Mouse (Mus musculus): ENCODE measurements around the gene Rnf216. TPM values are rescaled to one million over a fixed set of nuclear protein-coding genes. Genes with fewer than 3 reads are reported as not detected.
A peak's percentile ranks its signal among the peaks of the same experiment; 100 is the strongest.

The Rnf216 gene
- total RNA-seq, 2 experiments from 2014 or later, result 42.4 to 44.5 TPM

DNA sequence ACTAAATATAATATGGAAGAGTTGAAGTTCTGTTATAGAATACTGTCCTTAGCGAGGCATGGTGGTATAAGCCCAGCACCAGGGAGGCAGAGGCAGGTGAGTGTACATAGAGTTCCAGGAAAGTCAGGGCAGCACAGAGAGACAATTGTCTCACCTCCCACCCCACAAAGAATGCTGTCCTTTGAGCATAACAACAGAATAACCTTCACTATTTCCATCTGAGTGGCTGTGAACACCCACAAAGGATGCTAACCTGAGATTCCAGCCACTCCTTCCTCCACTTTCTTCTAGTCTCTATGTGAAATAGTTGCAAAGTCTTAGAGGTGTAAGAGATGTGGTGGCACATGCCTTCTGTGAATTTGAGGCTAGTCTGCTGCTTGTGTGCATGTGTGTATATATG is 89.8 kb downstream of the Rnf216 start:
- DNase-seq (ENCODE audit: low spot score in 2 of 2), result no peak

DNA sequence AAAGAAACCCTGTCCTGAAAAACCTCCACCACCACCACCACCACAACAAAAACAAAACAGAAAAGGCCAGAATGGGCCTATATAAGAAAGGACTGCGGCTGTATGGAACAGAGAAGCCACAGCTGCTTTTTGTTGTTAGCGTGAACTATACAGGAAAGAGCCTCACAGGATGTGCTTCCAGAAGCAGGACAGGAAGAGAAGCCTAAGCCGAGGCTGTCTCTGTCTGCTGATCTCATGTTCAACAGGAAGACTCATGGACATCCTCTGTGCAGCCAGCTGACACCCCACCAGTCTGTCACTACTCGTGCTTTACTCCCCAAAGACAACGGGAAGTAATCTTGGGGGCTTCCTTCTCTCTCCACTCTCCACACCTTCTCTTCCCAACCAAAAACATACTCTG is 95.4 kb downstream of the Rnf216 start:
- DNase-seq (ENCODE audit: low spot score in 2 of 2), result no peak

DNA sequence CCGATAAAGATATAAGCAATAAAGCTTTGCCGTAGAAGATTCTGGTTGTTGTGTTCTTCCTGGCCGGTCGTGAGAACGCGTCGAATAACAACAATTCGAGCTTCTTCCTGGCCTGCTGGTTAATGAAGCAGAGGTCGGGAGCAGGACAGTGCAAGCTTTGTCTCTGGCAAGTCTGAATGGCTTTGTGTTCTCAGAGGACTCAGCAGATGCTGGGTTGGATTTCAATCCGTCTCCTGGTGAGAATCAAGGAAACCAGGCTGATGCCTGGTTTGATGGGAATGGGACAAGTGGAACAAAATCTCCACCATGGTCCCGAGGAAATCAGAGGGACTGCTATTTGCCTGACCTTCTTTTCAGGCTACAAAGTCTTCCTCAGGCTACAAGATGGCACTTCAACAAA is 103.4 kb downstream of the Rnf216 start:
- DNase-seq (ENCODE audit: low spot score in 2 of 2), result no peak

DNA sequence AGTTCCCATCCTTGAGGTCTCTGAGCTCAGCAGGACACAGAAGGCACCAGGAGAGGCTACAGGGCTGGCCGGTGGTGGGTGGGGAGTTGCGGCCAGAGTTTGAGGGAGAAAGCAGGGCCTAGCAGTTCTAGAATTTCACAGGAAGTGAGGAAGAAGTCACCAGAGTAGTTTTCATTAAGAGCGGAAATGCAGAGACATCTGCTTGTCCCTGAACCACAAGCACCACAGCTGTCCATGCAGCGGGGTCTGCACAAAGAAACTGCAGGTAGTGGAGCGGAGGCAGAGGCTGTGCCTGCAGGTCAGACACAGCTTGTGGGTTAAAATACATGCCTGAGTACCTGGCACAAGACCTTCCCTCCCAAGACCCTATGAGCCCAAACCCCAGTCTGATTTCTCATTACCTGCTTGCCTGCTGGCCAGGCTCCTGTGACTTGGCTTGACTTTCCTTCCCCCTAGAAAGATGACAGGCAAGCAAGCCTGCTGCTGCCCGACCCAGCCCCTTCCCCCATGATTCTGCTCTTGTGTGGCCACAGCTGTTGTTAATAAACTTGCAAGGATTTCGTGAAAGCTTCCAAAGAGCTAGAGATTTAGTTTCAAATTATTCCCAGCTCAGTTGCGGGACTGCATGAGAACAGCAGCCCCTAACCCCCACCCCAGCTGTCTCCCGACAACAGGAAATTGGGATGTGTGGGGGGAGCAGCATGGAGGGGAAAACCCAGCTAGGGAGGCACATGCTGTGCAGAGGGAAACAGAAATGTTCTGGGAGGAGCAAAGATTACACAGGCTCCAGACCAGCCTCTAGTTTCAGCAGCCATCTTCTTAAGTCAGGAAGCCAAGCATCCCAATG is 111.9 kb downstream of the Rnf216 start:
- peak; percentile 43 to 57 for DNase-seq (ENCODE audit: low spot score in 2 of 2)

DNA sequence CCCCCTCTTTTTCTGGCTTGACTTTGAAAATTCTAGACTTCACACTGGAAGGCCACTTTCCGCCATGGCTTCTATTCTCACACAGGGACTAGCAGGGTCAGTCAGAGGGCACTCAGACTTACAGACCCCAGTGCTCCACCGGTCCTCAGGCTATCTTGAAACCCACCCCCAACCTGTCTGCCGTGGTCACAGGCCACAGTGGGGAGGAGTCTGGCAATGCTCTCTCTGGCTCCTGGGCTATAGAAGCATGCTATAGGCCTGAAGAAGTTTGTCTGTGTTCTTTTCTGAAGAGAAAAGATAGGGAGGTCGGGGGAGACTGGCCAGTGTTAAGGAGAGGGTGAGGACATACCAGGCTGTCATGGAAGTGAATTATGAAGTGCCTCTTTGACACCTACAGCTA is 112.7 kb downstream of the Rnf216 start:
- no peak for DNase-seq (ENCODE audit: low spot score in 2 of 2)

DNA sequence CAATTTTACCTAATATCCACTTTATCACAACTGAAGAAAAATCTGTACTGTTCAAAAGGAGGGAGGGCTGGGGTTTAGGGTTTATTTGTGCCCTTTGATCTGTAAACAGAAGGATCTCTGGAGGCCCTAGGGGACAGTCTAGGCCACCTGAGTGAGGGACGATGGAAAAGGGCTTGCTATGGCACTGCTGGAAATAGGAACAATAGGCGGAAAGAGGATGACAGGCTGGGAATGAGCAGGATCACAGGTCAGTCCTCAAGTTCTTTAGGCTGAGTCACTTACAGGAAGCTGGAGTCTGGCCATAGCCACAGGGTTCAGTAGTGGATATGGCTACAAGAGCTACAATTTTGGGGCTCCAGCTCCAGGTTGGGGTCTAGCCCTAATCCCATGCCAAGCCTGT is 114.6 kb downstream of the Rnf216 start:
- DNase-seq (ENCODE audit: low spot score in 2 of 2), result no peak

DNA sequence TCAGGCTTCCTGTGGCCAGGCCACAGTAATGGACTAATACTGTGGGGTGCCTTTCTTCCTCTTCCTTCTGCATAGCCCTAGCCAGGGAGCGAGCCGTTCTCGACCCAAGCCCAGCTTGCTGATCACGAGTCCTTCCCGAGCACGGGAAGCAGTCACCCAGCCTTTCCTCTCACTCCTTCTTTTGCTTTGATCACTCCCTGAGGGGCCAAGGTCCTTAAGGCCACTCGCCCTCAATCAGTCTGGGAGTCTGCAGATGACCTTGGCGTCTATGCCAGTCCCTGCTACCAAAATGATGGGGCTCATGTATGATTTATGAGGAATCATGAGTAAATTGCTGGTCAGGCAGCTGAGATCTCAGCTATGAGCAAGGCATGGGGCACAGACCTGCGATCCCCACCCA is 115.3 kb downstream of the Rnf216 start:
- DNase-seq (ENCODE audit: low spot score in 2 of 2), result no peak

DNA sequence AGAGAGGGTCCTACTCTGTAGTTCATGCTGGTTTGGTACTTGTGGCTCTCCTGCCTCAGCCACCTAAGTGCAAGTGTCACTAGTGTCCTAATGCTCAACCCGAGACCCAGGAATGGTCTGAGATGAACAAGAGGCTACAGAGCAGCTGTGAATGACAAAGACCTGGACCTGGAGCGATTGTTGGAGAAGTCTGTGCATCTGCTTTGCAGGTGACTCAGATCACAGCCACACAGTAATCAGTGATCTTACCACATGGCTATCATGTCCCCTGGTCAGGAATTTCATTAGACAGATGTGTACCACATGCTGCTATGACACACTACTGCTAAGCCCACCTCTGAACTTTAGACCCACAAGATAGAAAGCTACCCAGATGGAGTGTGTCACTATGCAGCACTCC is 118.0 kb downstream of the Rnf216 start:
- DNase-seq (ENCODE audit: low spot score in 2 of 2), result no peak

DNA sequence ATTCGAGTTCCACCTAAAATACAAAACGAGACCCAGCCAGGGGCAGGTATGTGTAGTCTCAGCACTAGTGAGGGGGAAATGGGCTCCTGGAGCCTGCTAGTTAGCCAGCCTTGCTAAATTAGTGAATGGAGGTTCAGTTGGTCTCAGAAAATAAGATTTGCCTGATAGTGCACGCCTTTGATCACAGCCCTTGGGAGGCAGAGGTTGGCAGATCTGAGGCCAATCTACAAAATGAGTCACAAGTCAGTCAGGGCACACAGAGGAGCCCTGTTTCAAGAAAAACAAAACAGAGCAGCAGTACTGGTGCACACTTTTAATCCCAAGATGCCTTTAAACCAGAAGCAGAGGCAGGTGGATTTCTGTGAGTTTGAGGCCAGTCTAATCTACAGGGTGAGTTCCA is 123.6 kb downstream of the Rnf216 start:
- no peak for DNase-seq (ENCODE audit: low spot score in 2 of 2)

DNA sequence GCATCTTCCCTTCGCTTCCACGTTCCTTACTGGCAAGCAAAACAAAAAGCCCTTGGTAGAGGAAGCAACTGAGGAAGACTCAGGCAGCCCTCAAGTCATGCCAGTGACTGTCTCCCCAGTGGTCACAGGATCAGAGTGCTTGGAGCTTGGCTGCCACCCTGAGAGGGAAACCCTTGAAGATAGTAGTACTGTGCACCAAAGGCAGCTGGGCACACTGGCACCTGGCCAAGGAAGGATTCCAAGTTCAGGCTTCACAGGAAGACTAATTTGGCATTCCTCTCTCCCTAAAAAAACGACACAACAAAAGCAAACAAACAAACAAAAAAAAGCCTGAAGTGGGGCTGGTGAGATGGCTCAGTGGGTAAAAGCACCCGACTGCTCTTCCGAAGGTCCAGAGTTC is 124.3 kb downstream of the Rnf216 start:
- peak; percentile 69 to 74 for DNase-seq (ENCODE audit: low spot score in 2 of 2)

DNA sequence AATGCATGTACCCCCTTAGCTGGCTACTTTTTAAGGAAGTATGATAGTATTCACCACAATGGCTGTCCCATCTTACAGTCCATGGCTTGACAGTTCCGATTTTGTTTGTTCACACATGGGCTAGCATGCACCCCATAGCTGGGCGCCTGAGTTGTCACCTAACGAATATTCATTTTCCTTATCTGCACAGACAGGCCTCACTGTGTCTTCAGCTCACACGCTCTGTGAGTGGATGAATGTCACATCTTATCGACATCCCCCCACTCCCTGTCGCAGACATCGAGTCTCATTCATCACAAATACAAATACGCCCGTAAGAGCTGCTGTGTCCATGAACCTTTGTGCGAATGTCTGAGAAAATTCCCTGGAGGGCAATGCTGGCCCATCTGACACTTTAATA is 128.5 kb downstream of the Rnf216 start:
- no peak for DNase-seq (ENCODE audit: low spot score in 2 of 2)

DNA sequence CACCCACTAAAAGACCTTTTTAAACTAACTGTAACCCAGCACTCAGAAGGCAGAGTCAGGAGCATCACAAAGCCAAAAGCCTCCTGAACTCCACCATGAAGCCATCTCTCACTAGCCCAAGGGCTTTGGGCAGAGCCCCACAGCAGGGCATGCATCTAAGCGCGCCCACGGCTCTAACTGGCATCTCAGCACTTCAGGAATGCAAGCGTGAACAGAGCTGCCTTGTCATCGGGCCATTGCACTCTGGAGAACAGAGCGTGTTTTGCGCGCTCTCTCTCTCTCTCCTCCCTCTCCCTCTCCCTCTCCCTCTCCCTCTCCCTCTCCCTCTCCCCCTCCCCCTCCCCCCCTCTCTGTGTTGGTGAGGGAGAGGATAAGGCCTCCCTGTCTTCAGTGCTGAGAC is 129.6 kb downstream of the Rnf216 start:
- no peak for DNase-seq (ENCODE audit: low spot score in 2 of 2)

DNA sequence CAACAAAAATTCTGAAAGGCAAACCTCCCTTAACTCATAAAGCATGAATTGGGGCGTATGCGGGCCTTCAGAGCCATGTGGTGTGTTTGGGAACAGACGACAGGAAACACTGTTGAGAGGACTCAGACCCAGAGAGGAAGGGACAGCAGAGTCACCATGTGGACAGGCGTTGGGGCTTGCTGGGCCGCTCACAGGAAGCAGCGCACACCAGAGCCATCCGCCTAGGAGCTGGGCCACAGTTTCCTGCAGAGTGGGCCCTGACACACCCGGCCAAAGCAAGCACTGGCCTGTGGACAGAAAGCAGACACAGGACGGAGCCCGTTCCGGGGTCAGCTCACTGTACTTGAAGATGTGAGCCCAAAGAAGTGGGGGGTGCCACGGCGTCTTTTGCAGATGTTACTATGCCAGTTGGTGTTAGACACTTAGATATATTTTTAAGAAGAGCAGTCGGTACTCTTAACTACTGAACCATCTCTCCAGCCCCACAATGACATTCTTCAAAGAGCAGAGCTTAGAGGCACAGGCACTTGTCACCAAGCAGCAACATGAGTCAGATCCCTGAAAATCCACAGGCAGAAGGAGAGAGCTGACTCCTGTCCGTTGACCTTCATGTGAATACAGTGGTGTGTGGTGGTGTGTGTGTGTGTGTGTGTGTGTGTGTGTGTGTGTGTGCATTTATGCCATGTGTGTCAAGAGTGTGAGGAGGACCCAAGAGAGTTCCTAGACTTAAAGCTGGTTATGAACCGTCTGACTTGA is 130.6 kb downstream of the Rnf216 start:
- no peak for DNase-seq (ENCODE audit: low spot score in 2 of 2)

DNA sequence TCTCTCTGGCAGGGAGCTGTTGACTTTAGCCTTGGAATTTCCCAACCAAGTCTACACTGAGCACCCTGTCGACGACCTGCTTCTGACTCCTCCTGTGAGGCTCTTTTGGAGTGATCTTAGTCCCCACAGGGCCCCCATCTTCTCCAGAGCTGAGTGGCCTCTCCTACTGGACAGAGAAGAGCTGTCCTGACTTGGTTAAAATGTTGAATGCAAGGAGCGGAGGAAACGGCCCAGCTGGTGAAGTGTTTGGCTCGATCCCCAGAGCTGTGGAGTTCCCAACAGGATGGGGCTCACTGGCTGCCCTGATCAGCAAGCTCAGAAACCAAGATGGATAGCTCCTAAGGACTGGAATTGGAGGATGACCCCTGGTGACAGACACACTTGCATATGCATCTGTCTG is 136.3 kb downstream of the Rnf216 start:
- DNase-seq (ENCODE audit: low spot score in 2 of 2), result no peak

DNA sequence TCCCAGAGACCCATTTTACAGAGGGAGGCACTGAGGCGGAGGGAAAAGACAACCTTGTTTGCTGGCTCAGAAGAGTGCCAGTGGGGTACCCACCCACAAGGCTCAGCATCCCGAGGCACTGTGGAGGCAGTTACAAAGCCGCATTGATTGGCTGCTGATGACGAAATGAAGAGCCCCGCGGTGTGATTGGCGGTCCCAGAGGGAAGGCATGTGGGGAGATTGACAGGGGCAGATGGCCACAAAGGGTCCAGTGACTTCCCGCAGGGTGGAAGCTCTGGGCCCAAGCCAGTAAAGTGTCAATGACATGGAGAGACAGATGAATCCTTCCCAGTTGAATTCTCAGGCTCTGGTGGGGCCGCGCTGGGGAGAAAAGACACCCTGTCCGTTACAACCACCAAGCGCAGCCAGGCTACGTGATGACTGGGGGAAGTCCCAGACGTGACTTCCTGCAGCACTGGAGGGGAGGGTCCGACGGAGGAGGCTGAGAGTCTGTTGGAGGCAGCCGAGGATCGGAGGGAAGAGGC is 138.1 kb downstream of the Rnf216 start:
- peak; percentile 72 to 78 for DNase-seq (ENCODE audit: low spot score in 2 of 2)

DNA sequence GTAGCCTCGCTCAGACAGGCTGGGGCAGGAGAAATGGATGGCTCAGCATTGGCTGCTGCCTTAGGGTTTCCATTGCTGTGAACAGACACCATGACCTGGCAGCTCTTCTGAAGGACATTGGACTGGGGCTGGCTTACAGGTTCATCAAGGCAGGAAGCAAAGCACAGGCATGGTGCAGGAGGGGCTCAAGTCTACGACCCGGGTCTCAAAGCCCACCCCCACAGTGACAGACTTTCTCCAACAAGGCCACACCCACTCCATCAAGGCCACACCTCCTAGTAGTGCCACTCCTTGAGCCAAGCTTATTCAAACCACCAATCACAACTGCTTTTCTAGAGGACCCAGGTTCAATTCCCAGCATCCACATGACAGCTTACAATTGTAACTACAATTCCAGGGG is 138.8 kb downstream of the Rnf216 start:
- no peak for DNase-seq (ENCODE audit: low spot score in 2 of 2)

DNA sequence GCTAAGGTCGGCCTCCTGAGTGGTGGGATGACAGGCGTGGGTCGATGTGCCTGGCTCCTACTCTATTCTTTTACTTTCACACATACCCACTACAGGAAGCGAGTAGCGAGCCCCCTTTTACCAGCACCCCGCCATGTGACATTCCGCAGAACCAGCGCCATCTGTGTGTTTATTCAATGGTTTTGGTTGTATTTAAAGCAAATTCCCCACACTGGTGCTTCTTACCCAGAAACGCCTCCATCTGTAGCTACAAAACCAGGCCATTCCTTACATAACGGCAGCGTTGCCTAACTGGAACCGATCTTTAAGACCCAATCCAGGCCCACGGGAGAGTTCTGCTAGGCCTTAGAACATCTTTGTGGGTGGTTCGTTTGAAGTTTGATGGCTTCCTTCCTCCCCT is 144.4 kb downstream of the Rnf216 start:
- no peak for DNase-seq (ENCODE audit: low spot score in 2 of 2)

DNA sequence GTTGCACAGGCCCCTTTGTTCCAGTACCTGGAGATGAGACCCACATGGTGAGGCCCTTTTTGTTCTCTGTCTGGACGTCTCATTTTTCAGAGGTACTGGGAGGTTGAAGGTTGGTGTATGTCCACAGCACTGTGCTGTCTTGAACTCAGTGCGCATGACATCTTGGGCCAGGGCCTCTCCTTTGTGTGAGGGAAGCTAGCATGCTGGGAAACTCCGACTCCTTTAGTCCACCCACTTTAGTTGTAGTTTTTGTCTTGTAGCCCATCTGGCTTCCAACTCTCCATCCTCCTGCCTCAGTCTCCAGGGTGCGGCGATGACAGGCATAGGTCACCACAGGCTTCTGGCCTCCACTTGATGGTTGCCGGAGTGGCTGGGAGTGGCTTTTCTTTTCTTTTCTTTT is 148.1 kb downstream of the Rnf216 start:
- DNase-seq (ENCODE audit: low spot score in 2 of 2), result no peak

DNA sequence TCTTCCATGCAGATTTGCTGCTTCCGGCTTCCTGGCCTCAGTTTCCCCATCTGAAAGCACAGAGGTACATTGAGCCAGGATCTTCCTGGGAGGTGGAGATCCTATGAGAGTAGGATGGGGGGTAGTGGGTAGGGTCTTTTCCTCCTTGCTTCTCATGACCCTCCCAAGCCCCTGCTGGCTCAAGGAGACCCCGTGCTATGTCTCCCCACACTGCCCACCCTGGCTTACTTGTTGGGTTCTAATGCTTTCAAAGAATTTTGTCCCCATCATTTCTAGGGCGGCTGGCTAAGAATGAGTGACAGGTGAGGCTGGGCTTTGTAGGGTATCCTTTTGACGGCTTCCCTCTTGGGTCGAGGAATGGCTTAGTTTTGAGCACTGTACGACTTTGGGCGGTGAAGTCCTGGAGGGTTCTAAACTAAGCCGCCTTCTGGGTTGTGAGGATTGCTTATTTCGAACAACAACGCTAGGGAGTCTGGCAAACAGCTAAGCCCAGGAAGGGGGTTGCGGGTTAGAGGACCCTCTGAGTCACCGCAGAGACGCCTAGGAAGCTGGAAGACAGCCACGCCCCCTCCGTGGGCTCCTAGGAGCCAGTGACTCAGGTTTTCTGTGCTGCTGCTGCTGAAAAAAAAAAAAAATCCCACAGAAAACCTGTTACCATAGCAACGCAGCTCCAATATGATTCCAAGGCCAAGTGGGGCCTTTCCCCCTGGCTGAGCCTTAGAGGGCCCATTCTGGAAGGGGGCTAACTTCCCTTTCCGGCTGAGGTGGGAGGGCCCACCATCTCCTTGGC is 148.9 kb downstream of the Rnf216 start:
- peak; percentile 41 to 56 for DNase-seq (ENCODE audit: low spot score in 2 of 2)

DNA sequence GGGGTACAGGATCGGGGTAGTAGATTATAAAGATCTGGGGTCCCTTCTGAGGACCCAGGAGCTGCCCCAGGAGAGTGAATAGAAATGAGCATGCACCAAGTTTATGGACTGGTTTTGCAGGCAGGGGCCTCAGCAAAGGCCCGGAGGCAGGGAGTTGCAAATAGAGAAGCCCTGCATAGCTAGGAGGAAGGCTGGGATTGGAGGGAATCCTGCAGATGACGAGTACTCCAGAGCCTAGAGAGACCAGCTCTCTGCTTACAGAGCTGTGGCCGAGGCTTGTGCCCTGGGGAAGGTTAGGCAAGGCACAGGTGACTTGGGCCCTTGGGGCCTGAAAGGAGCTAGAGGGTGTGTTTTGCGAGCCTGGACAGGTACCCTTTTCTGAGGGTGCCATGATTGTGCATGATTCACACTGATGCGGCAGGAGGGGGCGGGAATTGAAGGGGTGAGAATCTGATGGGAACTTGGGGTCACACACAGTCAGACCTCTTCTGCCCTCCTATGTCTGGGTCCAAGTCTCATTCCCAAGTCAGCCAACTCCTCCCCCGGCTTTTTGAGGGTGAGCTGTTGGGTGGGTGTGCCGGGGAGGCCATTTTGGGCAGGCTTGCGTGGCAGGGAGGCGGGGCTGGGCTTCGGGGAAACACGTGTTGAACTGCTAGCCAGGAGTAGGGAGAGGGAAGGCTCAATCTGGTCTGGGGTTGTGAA is 149.6 kb downstream of the Rnf216 start:
- peak; percentile 59 to 72 for DNase-seq (ENCODE audit: low spot score in 2 of 2)

DNA sequence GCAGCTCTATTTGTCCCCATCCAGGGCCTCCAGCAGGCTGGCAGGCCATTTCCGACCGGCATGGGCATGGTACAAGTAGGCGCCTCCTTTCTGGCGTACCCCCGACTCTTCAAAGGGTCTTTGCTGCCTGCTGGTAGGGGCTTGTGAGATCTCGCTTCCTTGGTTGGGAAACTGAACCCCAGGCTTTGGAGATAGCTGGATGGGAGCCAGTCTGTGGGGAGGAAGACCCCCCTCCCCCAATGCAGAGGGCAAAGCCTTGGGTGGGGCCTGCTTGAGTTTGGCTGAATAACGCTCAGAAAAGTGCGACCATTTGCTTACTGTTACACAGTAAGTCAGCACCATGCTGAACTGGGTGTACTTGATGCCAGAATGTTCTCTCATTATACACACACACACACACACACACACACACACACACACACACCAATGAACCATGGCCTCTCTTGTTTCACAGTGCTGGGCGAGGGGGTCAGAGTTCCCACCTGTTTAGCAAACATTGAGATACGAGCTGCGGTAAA is 150.3 kb downstream of the Rnf216 start:
- DNase-seq (ENCODE audit: low spot score in 2 of 2), result no peak

Data from layer of hippocampus, postnatal 10 days (tissue).